In genomic region chr7:143007599-143008369, GRCm38 (mm10) we compare ENCODE assay signal across 8 mouse cellular contexts. TPM values are rescaled to one million over a fixed set of nuclear protein-coding genes. Genes with fewer than 3 reads are reported as not detected.
DNase-seq lines count a peak whose midpoint lies in the region; ATAC-seq and TF ChIP-seq lines count a peak whose summit lies in the region.

No protein-coding gene starts in this region.

- no peaks in the 10 kb centered on the region for H3K27me3 ChIP-seq in hindbrain, postnatal 0 days (ENCODE audit: insufficient read depth, low read length)

- H3K9me3 ChIP-seq in hindbrain, postnatal 0 days (ENCODE audit: low read length) = no peaks in the 10 kb centered on the region

- peak overlapping the region; percentile 54 for H3K4me3 ChIP-seq in gastrocnemius, adult 2 months
- H3K4me3 ChIP-seq in hindbrain, postnatal 0 days (ENCODE audit: low read length) = no peak overlapping the region
- H3K4me3 ChIP-seq in left cerebral cortex, adult 2 months = no peak overlapping the region

- H3K9ac ChIP-seq in hindbrain, postnatal 0 days (replicated peaks; ENCODE audit: low read length) = no peak overlapping the region

- peak overlapping the region; percentile 93 for H3K27ac ChIP-seq in gastrocnemius, adult 2 months
- H3K27ac ChIP-seq in hindbrain, postnatal 0 days = peak overlapping the region; percentile 74
- H3K27ac ChIP-seq in left cerebral cortex, adult 2 months = peak overlapping the region; percentile 80

- intact Hi-C loops in gastrocnemius, adult 2 months (cut with DNase I) = loop anchor here (1.0 to 10.0 kb wide), 4 partner anchors 46 to 457 kb away; partner anchors contain the start of gene Cdkn1c
- intact Hi-C loops in left cerebral cortex, adult 2 months (cut with DNase I) = loop anchor here (1.0 to 10.0 kb wide), 5 partner anchors 45 to 457 kb away; partner anchors contain the start of genes Cd81, Cdkn1c and Tssc4

- ATAC-seq in hindbrain, postnatal 0 days = peak; percentile 90
- peak; percentile 53 for ATAC-seq in megakaryocyte, adult 5-6 weeks (ENCODE audit: poor library complexity, severe bottlenecking)

- peak; percentile 95 for TF ChIP-seq CTCF in gastrocnemius, adult 2 months (IDR thresholded peaks at IDR 0.05)
- TF ChIP-seq CTCF in hindbrain, postnatal 0 days (IDR thresholded peaks at IDR 0.05; ENCODE audit: low read depth) = peak; percentile 95
- TF ChIP-seq CTCF in left cerebral cortex, adult 2 months (IDR thresholded peaks at IDR 0.05) = peak; percentile 86

- 33% methylated on average over 17 of the region's 17 CpGs for WGBS in hindbrain, postnatal 0 days

- DNase-seq in WW6 (ENCODE audit: low read depth, low spot score) = peak; percentile 87
- peak; percentile 96 to 97 for DNase-seq in cerebellum, postnatal 4 days (ENCODE audit: low spot score in 2 of 2)
- peak; percentile 95 for DNase-seq in gastrocnemius, adult 2 months
- DNase-seq in hindbrain, postnatal 0 days (ENCODE audit: low spot score) = peak; percentile 94
- peak; percentile 87 to 91 for DNase-seq in left cerebral cortex, adult 2 months (ENCODE audit: extremely low spot score in 1 of 2, low spot score in 2 of 2)
- DNase-seq in right cerebral cortex, adult 2 months (ENCODE audit: low spot score in 2 of 2) = peak; percentile 92 to 93
- peak; percentile 96 for DNase-seq in urinary bladder, postnatal 14 days (ENCODE audit: low spot score)

- no peaks in the 10 kb centered on the region for H3K36me3 ChIP-seq in hindbrain, postnatal 0 days (ENCODE audit: insufficient read depth, low read length)

- H3K4me1 ChIP-seq in hindbrain, postnatal 0 days (ENCODE audit: insufficient read depth, low read length) = peaks cover 16% of the 10 kb centered on the region

- H3K4me2 ChIP-seq in hindbrain, postnatal 0 days (ENCODE audit: low read depth, low read length) = no peak overlapping the region

RNA-seq across cellular contexts. Expression of gene Tspan32, which starts 2.9 kb away (rescaled TPM):
- under 1 TPM; 0.23 to 0.39 TPM for total RNA-seq in gastrocnemius, adult 2 months (2021)
- 0.16 and 0.29 TPM in 2 replicates for total RNA-seq in hindbrain, postnatal 0 days (2014; rRNA removed)
- polyA plus RNA-seq in hindbrain, postnatal 0 days (2015; fragmentation: Nextera tagmentation; extraction: Ambion mirVana) = 0.40 and 0.71 TPM in 2 replicates
- total RNA-seq in left cerebral cortex, adult 2 months (2021) = under 1 TPM in 1 of 2 experiments, not detected in 1; 0.07 TPM
- 60.9 and 70.4 TPM in 2 replicates for total RNA-seq in megakaryocyte, adult 5-6 weeks (2015)
- total RNA-seq in megakaryocyte, adult 5-6 weeks (2017) = 45.6 and 47.0 TPM in 2 replicates

RNA-seq across cellular contexts. Expression of gene Ascl2, which starts 38.7 kb away (rescaled TPM):
- not detected for total RNA-seq in gastrocnemius, adult 2 months (2021)
- 2.9 TPM in 1 of 2 replicates, not detected in the other for total RNA-seq in hindbrain, postnatal 0 days (2014; rRNA removed)
- polyA plus RNA-seq in hindbrain, postnatal 0 days (2015; fragmentation: Nextera tagmentation; extraction: Ambion mirVana) = 0.69 and 1.1 TPM in 2 replicates
- under 1 TPM; 0.42 to 0.57 TPM for total RNA-seq in left cerebral cortex, adult 2 months (2021)
- total RNA-seq in megakaryocyte, adult 5-6 weeks (2015) = 0.96 and 1.1 TPM in 2 replicates
- total RNA-seq in megakaryocyte, adult 5-6 weeks (2017) = 0.40 and 2.9 TPM in 2 replicates

RNA-seq across cellular contexts. Expression of gene Cd81, which starts 44.8 kb away (rescaled TPM):
- total RNA-seq in gastrocnemius, adult 2 months (2021) = 100 to 1,000 TPM; 100 to 129 TPM
- total RNA-seq in hindbrain, postnatal 0 days (2014; rRNA removed) = 758 and 776 TPM in 2 replicates
- polyA plus RNA-seq in hindbrain, postnatal 0 days (2015; fragmentation: Nextera tagmentation; extraction: Ambion mirVana) = 708 and 751 TPM in 2 replicates
- 100 to 1,000 TPM; 380 to 388 TPM for total RNA-seq in left cerebral cortex, adult 2 months (2021)
- 17.2 and 20.3 TPM in 2 replicates for total RNA-seq in megakaryocyte, adult 5-6 weeks (2015)
- 22.5 and 25.3 TPM in 2 replicates for total RNA-seq in megakaryocyte, adult 5-6 weeks (2017)

Comparison
In these comparisons a context has a peak if more than half of its experiments do, and no peak if none do; other contexts are left out.
1. RNA of gene Tspan32, which starts 2.9 kb away (total RNA-seq): 45.6 to 70.4 TPM in megakaryocyte, adult 5-6 weeks; 0.23 to 0.39 TPM in gastrocnemius, adult 2 months, 0.16 to 0.29 TPM in hindbrain, postnatal 0 days and 0.07 TPM in left cerebral cortex, adult 2 months; every median in the first group is over 10 times any median in the second.
2. Peak in every context shown above with its lines, with median percentiles within 50 percentile points of each other: DNase-seq, H3K27ac ChIP-seq and CTCF ChIP-seq.